Mouse (Mus musculus) heart, postnatal 0 days (tissue): Measurements from ENCODE around the gene Sec22b.

ENCODE experiments used
- CTCF ChIP-seq: IDR thresholded peaks from 2 replicates; pipeline ENCODE4 v1.5.1; 2016; ENCODE audit warnings: antibody characterized with exemption, control low read depth, low read depth
- EP300 ChIP-seq: IDR thresholded peaks from 2 replicates; pipeline ENCODE4 v1.6.1; 2016; ENCODE audit warnings: antibody characterized with exemption, low read depth

GRCm38 (mm10) chr3:97946439-97946838 lies 45.4 kb downstream of the Sec22b start:
- TF ChIP-seq CTCF (no peak), EP300 (no peak)
